Comparison of ENCODE assay signal across 23 mouse cellular contexts in genomic region chr11:113991886-113992285, GRCm38 (mm10).
DNase-seq lines count a peak whose midpoint lies in the region; ATAC-seq lines count a peak whose summit lies in the region.
"Had no signal": no experiment of that assay in that cellular context is flagged by ENCODE, and none has a peak within 500 bp of the region (broad histone marks: within the 10 kb centered on the region; RNA-seq: fewer than 3 reads in every experiment).

No protein-coding gene starts in this region.

- H3K27me3 ChIP-seq in hindbrain, embryonic 15.5 days = no peaks in the 10 kb centered on the region
- H3K27me3 ChIP-seq in hindbrain, embryonic 12.5 days = no peaks in the 10 kb centered on the region; the same call in 1 of the 2 replicates
- no peaks in the 10 kb centered on the region for H3K27me3 ChIP-seq in midbrain, embryonic 16.5 days (ENCODE audit: control insufficient read depth, insufficient read depth, low read depth, low read length)

- no peaks in the 10 kb centered on the region for H3K36me3 ChIP-seq in hindbrain, embryonic 15.5 days
- H3K36me3 ChIP-seq in hindbrain, embryonic 12.5 days = no peaks in the 10 kb centered on the region
- H3K36me3 ChIP-seq in midbrain, embryonic 16.5 days (ENCODE audit: control insufficient read depth, insufficient read depth, low read length) = no peaks in the 10 kb centered on the region
- H3K36me3 ChIP-seq: embryonic facial prominence, embryonic 13.5 days; forebrain, embryonic 12.5 days; G1E; heart, embryonic 10.5 days; heart, embryonic 15.5 days had no signal

- H3K9ac ChIP-seq in hindbrain, embryonic 15.5 days = no peak overlapping the region
- H3K9ac ChIP-seq in hindbrain, embryonic 12.5 days = no peak overlapping the region
- no peak overlapping the region for H3K9ac ChIP-seq in midbrain, embryonic 16.5 days (ENCODE audit: low read depth, low read length)
- H3K9ac ChIP-seq: forebrain, embryonic 12.5 days; heart, embryonic 15.5 days had no signal

- peaks cover 38% of the 10 kb centered on the region for H3K4me1 ChIP-seq in hindbrain, embryonic 15.5 days (replicated peaks)
- peaks cover 40% of the 10 kb centered on the region for H3K4me1 ChIP-seq in hindbrain, embryonic 12.5 days
- H3K4me1 ChIP-seq in midbrain, embryonic 16.5 days (ENCODE audit: control insufficient read depth, insufficient read depth, low read length) = peaks cover 33% of the 10 kb centered on the region

- no peak overlapping the region for H3K4me3 ChIP-seq in hindbrain, embryonic 15.5 days
- no peak overlapping the region for H3K4me3 ChIP-seq in hindbrain, embryonic 12.5 days
- H3K4me3 ChIP-seq in midbrain, embryonic 16.5 days (ENCODE audit: low read depth, low read length) = no peak overlapping the region
- H3K4me3 ChIP-seq: embryonic facial prominence, embryonic 13.5 days; forebrain, embryonic 12.5 days; heart, embryonic 10.5 days; heart, embryonic 15.5 days had no signal

- H3K9me3 ChIP-seq in hindbrain, embryonic 15.5 days = no peaks in the 10 kb centered on the region
- H3K9me3 ChIP-seq in hindbrain, embryonic 12.5 days (replicated peaks) = no peaks in the 10 kb centered on the region
- H3K9me3 ChIP-seq in midbrain, embryonic 16.5 days (replicated peaks; ENCODE audit: control insufficient read depth, low read length, poor library complexity, severe bottlenecking) = no peaks in the 10 kb centered on the region
- H3K9me3 ChIP-seq: embryonic facial prominence, embryonic 13.5 days; forebrain, embryonic 12.5 days; heart, embryonic 10.5 days; heart, embryonic 15.5 days had no signal

- H3K27ac ChIP-seq in hindbrain, embryonic 15.5 days (replicated peaks) = 0 out of 2 replicates have a peak overlapping the region, but pooled peaks have one; percentile 35
- no peak overlapping the region for H3K27ac ChIP-seq in hindbrain, embryonic 12.5 days
- no peak overlapping the region for H3K27ac ChIP-seq in midbrain, embryonic 16.5 days (ENCODE audit: low read length)
- H3K27ac ChIP-seq: embryonic facial prominence, embryonic 13.5 days; forebrain, embryonic 12.5 days; heart, embryonic 10.5 days; heart, embryonic 15.5 days had no signal

- DNase-seq in cerebellum, postnatal 10 days = peak; percentile 42 to 52
- no peak for DNase-seq in cerebellum, adult 8-10 months
- DNase-seq in brain, adult 2 months (ENCODE audit: low read depth, low spot score) = peak; percentile 37
- DNase-seq in gastrocnemius, postnatal 14 days = peak; percentile 25
- DNase-seq in ovary, postnatal 14 days (ENCODE audit: low spot score) = no peak
- DNase-seq: adrenal gland, adult 8-10 months; B cell, adult 2 months; cerebellum, adult 2 months; cerebellum, postnatal 25 days; heart, adult 18-20 months; heart, postnatal 14 days; kidney, adult 2 months had no signal

- H3K4me2 ChIP-seq in hindbrain, embryonic 15.5 days = no peak overlapping the region
- H3K4me2 ChIP-seq in hindbrain, embryonic 12.5 days (replicated peaks) = no peak overlapping the region
- H3K4me2 ChIP-seq in midbrain, embryonic 16.5 days (ENCODE audit: low read length) = no peak overlapping the region
- H3K4me2 ChIP-seq: forebrain, embryonic 12.5 days; heart, embryonic 15.5 days had no signal

- ATAC-seq in hindbrain, embryonic 15.5 days (ENCODE audit: low FRiP score, low read depth) = no peak
- no peak for ATAC-seq in hindbrain, embryonic 12.5 days (ENCODE audit: low FRiP score)
- ATAC-seq in midbrain, embryonic 16.5 days = no peak
- ATAC-seq: CD4-positive, CD25-positive, alpha-beta regulatory T cell, adult 4 months; forebrain, embryonic 16.5 days; intestine, embryonic 16.5 days had no signal

- intact Hi-C loops in gastrocnemius, postnatal 14 days (cut with DNase I; ENCODE audit: low total_unique reads) = no loop called here

- WGBS in hindbrain, embryonic 15.5 days = 69% methylated on average over 8 of the region's 8 CpGs
- 83% methylated on average over 8 of the region's 8 CpGs for WGBS in hindbrain, embryonic 12.5 days
- WGBS in midbrain, embryonic 16.5 days = 72% methylated on average over 8 of the region's 8 CpGs

Comparison
In these comparisons a context has a peak if more than half of its experiments do, and no peak if none do; other contexts are left out.
1. DNase-seq: peak in cerebellum, postnatal 10 days (2 of 2), brain, adult 2 months (single experiment) and gastrocnemius, postnatal 14 days (single experiment); none in cerebellum, adult 8-10 months (single experiment) and ovary, postnatal 14 days (single experiment).